Mouse (Mus musculus): ENCODE data around the gene Tcf7.

DNA sequence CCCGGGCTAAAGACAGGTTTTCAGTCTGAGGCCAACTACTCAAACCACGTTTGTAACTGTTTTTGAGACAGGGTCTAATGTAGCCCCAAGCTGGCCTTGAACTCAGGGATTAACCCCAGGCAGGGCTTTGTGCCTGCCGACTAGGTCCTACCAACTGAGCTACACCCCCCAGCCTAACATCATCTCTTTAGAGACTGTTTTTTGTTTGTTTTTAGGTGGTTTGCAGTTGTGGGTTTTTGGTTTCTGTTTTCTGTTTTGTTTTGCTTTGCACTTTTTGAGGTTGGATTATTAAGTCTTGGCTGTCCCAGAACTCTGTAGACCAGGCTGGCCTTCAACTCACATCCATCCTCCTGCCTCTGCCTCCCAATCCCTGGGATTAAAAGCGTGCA lies 8.9 kb downstream of the Tcf7 start:
- TF ChIP-seq CTCF (IDR thresholded peaks at IDR 0.05; ENCODE audit: control insufficient read depth, insufficient read depth, insufficient read length) (no peak), USF1 (IDR thresholded peaks at IDR 0.05; ENCODE audit: low read depth) (no peak)
